ENCODE assay signal across 16 mouse cellular contexts in the genomic region with DNA sequence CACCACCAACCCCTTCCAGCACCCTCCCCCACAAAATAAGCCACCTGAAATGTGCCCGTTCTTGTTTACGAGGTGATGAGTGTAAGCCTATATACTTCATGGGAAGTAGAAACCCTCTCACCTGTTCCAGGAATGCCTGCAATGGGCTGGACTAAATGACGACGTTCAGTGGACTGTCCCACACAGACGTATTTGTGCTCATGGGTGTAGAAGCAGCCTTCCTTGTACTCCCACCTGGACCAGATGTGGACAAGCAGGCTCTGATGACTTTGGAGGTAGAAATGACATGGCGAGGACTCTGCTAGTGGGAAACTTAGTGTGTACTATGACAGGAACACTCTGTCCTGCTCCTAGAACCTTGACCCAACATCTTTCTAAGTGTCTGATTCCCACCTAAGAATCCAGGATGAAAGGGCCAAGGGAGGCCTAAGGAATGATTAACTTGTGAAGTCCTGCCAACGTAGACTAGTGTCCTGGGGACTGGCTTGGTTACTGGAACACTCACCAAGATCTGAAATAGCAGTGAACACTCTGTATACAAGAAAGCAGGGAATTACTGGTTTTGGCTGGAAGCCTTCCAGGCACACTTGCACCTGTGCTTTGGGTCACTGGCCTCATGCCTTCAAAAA. TPM values are rescaled to one million over a fixed set of nuclear protein-coding genes. Genes with fewer than 3 reads are reported as not detected.
DNase-seq lines count a peak whose midpoint lies in the region; ATAC-seq and TF ChIP-seq lines count a peak whose summit lies in the region.
"Had no signal": no experiment of that assay in that cellular context is flagged by ENCODE, and none has a peak within 500 bp of the region (broad histone marks: within the 10 kb centered on the region; RNA-seq: fewer than 3 reads in every experiment).

A gene (minus strand): TSS at position 380 of the 629 bp plus-strand sequence.

- H3K4me1 ChIP-seq in heart, postnatal 0 days (ENCODE audit: control insufficient read depth, insufficient read depth) = no peaks in the 10 kb centered on the region; the same call in 1 of the 2 replicates
- H3K4me1 ChIP-seq in embryonic facial prominence, embryonic 15.5 days = no peaks in the 10 kb centered on the region
- H3K4me1 ChIP-seq in kidney, postnatal 0 days (replicated peaks; ENCODE audit: insufficient read depth, low read length) = no peaks in the 10 kb centered on the region; the same call in 1 of the 2 replicates
- H3K4me1 ChIP-seq: midbrain, embryonic 13.5 days had no signal

- no peaks in the 10 kb centered on the region for H3K36me3 ChIP-seq in heart, postnatal 0 days (replicated peaks; ENCODE audit: control insufficient read depth, insufficient read depth, low read length)
- H3K36me3 ChIP-seq in embryonic facial prominence, embryonic 15.5 days = peaks cover 24% of the 10 kb centered on the region; the same call in 1 of the 2 replicates
- 0 out of 2 replicates have a peak, but pooled peaks cover 3% of the 10 kb centered on the region for H3K36me3 ChIP-seq in kidney, postnatal 0 days (ENCODE audit: insufficient read depth, low read length)

- no peak for ATAC-seq in heart, postnatal 0 days (ENCODE audit: insufficient read depth, low read depth)
- peak; percentile 74 for ATAC-seq in embryonic facial prominence, embryonic 15.5 days (ENCODE audit: insufficient number of reproducible peaks, low FRiP score, low TSS enrichment, low read depth)
- peak; percentile 84 for ATAC-seq in kidney, postnatal 0 days (replicated peaks; ENCODE audit: low FRiP score, low read depth)
- no peak for ATAC-seq in erythroblast, adult 5-6 weeks (replicated peaks; ENCODE audit: low FRiP score, poor library complexity, severe bottlenecking)
- ATAC-seq: activated CD4-positive, CD25-positive, alpha-beta regulatory T cell, adult 4 months; forebrain, embryonic 14.5 days; liver, embryonic 12.5 days; midbrain, embryonic 13.5 days had no signal

- H3K4me2 ChIP-seq in heart, postnatal 0 days (ENCODE audit: low read depth, low read length) = no peak within 1 kb of the TSS
- no peak within 1 kb of the TSS for H3K4me2 ChIP-seq in embryonic facial prominence, embryonic 15.5 days (replicated peaks)
- H3K4me2 ChIP-seq in kidney, postnatal 0 days (ENCODE audit: low read length) = peak within 1 kb of the TSS; percentile 25
- H3K4me2 ChIP-seq: liver, embryonic 12.5 days; midbrain, embryonic 13.5 days had no signal

- no peak for TF ChIP-seq CTCF in heart, postnatal 0 days (IDR thresholded peaks at IDR 0.05; ENCODE audit: low read depth)
- no peak for TF ChIP-seq CTCF in kidney, postnatal 0 days (IDR thresholded peaks at IDR 0.05; ENCODE audit: low read depth)

- H3K9ac ChIP-seq in heart, postnatal 0 days (replicated peaks; ENCODE audit: low read depth, low read length) = no peak within 1 kb of the TSS
- no peak within 1 kb of the TSS for H3K9ac ChIP-seq in embryonic facial prominence, embryonic 15.5 days
- H3K9ac ChIP-seq in kidney, postnatal 0 days (ENCODE audit: low read depth, low read length) = peak within 1 kb of the TSS; percentile 32; the same call in 1 of the 2 replicates
- H3K9ac ChIP-seq: liver, embryonic 12.5 days; midbrain, embryonic 13.5 days had no signal

- no peak for DNase-seq in heart, postnatal 0 days (ENCODE audit: low spot score)
- DNase-seq in heart, postnatal 14 days = no peak
- peak; percentile 35 for DNase-seq in kidney, postnatal 0 days (ENCODE audit: low spot score)
- peak; percentile 65 for DNase-seq in lung, postnatal 25 days (ENCODE audit: low spot score)
- DNase-seq in thymus, postnatal 14 days = no peak
- no peak for DNase-seq in adrenal gland, postnatal 25 days
- DNase-seq: right cerebral cortex, adult 18-20 months; thymus, postnatal 4 days had no signal

- no peaks in the 10 kb centered on the region for H3K27me3 ChIP-seq in heart, postnatal 0 days (ENCODE audit: control insufficient read depth, insufficient read depth, low read length)
- no peaks in the 10 kb centered on the region for H3K27me3 ChIP-seq in embryonic facial prominence, embryonic 15.5 days
- H3K27me3 ChIP-seq in kidney, postnatal 0 days (ENCODE audit: insufficient read depth, low read length) = no peaks in the 10 kb centered on the region
- H3K27me3 ChIP-seq: liver, embryonic 12.5 days; midbrain, embryonic 13.5 days had no signal

- intact Hi-C loops in heart, postnatal 14 days (cut with DNase I) = no loop called here

- WGBS in heart, postnatal 0 days = 83% methylated on average over 7 of the region's 7 CpGs
- 71% methylated on average over 7 of the region's 7 CpGs for WGBS in embryonic facial prominence, embryonic 15.5 days
- 49% methylated on average over 7 of the region's 7 CpGs for WGBS in kidney, postnatal 0 days

- H3K4me3 ChIP-seq in heart, postnatal 0 days (ENCODE audit: low read depth, low read length) = no peak within 1 kb of the TSS
- H3K4me3 ChIP-seq in embryonic facial prominence, embryonic 15.5 days (replicated peaks) = no peak within 1 kb of the TSS
- 0 out of 2 replicates have a peak within 1 kb of the TSS, but pooled peaks have one; percentile 2 for H3K4me3 ChIP-seq in kidney, postnatal 0 days (replicated peaks; ENCODE audit: low read depth, low read length)
- H3K4me3 ChIP-seq: layer of hippocampus, adult 2 months; liver, embryonic 12.5 days; midbrain, embryonic 13.5 days had no signal

- H3K9me3 ChIP-seq in heart, postnatal 0 days (replicated peaks; ENCODE audit: control insufficient read depth, low read length) = no peaks in the 10 kb centered on the region
- H3K9me3 ChIP-seq in embryonic facial prominence, embryonic 15.5 days (replicated peaks) = no peaks in the 10 kb centered on the region
- no peaks in the 10 kb centered on the region for H3K9me3 ChIP-seq in kidney, postnatal 0 days (replicated peaks; ENCODE audit: low read length)
- H3K9me3 ChIP-seq: liver, embryonic 12.5 days; midbrain, embryonic 13.5 days had no signal

- H3K27ac ChIP-seq in heart, postnatal 0 days (ENCODE audit: low read depth) = peak within 1 kb of the TSS; percentile 18; the same call in 1 of the 2 replicates
- H3K27ac ChIP-seq in embryonic facial prominence, embryonic 15.5 days (replicated peaks) = peak within 1 kb of the TSS; percentile 41
- peak within 1 kb of the TSS; percentile 92 for H3K27ac ChIP-seq in kidney, postnatal 0 days
- H3K27ac ChIP-seq: layer of hippocampus, adult 2 months; liver, embryonic 12.5 days; midbrain, embryonic 13.5 days had no signal

- no peak for TF ChIP-seq EP300 in heart, postnatal 0 days (IDR thresholded peaks at IDR 0.05; ENCODE audit: low read depth)

RNA-seq across cellular contexts. Expression of the gene that starts here (rescaled TPM):
- total RNA-seq in heart, postnatal 0 days (2014; rRNA removed; ENCODE audit: low replicate concordance) = 0.04 TPM in 1 of 2 replicates, not detected in the other
- 0.04 and 0.12 TPM in 2 replicates for polyA plus RNA-seq in heart, postnatal 0 days (2015; fragmentation: Nextera tagmentation; extraction: Ambion mirVana)
- total RNA-seq in heart, postnatal 14 days (2021) = 1 to 10 TPM; 2.8 to 3.5 TPM
- 7.3 and 7.8 TPM in 2 replicates for polyA plus RNA-seq in embryonic facial prominence, embryonic 15.5 days (2015; fragmentation: Nextera tagmentation; extraction: Ambion mirVana)
- polyA plus RNA-seq in kidney, postnatal 0 days (2015; fragmentation: Nextera tagmentation; extraction: Ambion mirVana) = 37.9 and 45.2 TPM in 2 replicates
- 0.38 and 0.63 TPM in 2 replicates for total RNA-seq in erythroblast, adult 5-6 weeks (2015; ENCODE audit: low replicate concordance)
- total RNA-seq in erythroblast, adult 5-6 weeks (2017; ENCODE audit: low replicate concordance) = not detected in 2 replicates
- 0.76 and 0.79 TPM in 2 replicates for total RNA-seq in adrenal gland, postnatal 25 days (2021)
- total RNA-seq: hematopoietic stem cell, adult 5-6 weeks had no signal
- polyA plus RNA-seq: activated CD4-positive, CD25-positive, alpha-beta regulatory T cell, adult 4 months; forebrain, embryonic 14.5 days had no signal

Comparison
In these comparisons a context has a peak if more than half of its experiments do, and no peak if none do; other contexts are left out.
1. ATAC-seq: peak in embryonic facial prominence, embryonic 15.5 days (single experiment) and kidney, postnatal 0 days (single experiment); none in heart, postnatal 0 days (single experiment) and erythroblast, adult 5-6 weeks (single experiment).
2. DNase-seq: peak in kidney, postnatal 0 days (single experiment) and lung, postnatal 25 days (single experiment); none in heart, postnatal 0 days (single experiment), heart, postnatal 14 days (0 of 2), thymus, postnatal 14 days (single experiment) and adrenal gland, postnatal 25 days (single experiment).
3. H3K27ac ChIP-seq: peak in every context shown above with its lines; median percentile 92 in kidney, postnatal 0 days; 41 in embryonic facial prominence, embryonic 15.5 days; 18 in heart, postnatal 0 days.